Mouse (Mus musculus) ES-E14 (cell line): ENCODE data around the gene Abhd11.

Experiments
- CHD2 ChIP-seq: IDR thresholded peaks from 2 replicates; pipeline ENCODE4 v1.6.1; 2014; ENCODE audit warnings: mild to moderate bottlenecking, low read depth, low read length, inconsistent platforms
- HCFC1 ChIP-seq: IDR thresholded peaks from 2 replicates; pipeline ENCODE4 v1.6.1; 2012; ENCODE audit warnings: low read length, inconsistent platforms, borderline replicate concordance; ENCODE audit not compliant: insufficient read depth
- MAFK ChIP-seq: IDR thresholded peaks from 2 replicates; pipeline ENCODE4 v1.6.1; 2014; ENCODE audit warnings: mild to moderate bottlenecking, low read depth, low read length, inconsistent platforms; ENCODE audit not compliant: insufficient read depth
- ZC3H11A ChIP-seq: IDR thresholded peaks from 2 replicates; pipeline ENCODE4 v1.6.1; 2012; ENCODE audit warnings: low read depth, mild to moderate bottlenecking, inconsistent platforms, low read length, borderline replicate concordance
- ZNF384 ChIP-seq: IDR thresholded peaks from 2 replicates; pipeline ENCODE4 v1.6.1; 2012; ENCODE audit warnings: low read depth, low read length, inconsistent platforms

DNA sequence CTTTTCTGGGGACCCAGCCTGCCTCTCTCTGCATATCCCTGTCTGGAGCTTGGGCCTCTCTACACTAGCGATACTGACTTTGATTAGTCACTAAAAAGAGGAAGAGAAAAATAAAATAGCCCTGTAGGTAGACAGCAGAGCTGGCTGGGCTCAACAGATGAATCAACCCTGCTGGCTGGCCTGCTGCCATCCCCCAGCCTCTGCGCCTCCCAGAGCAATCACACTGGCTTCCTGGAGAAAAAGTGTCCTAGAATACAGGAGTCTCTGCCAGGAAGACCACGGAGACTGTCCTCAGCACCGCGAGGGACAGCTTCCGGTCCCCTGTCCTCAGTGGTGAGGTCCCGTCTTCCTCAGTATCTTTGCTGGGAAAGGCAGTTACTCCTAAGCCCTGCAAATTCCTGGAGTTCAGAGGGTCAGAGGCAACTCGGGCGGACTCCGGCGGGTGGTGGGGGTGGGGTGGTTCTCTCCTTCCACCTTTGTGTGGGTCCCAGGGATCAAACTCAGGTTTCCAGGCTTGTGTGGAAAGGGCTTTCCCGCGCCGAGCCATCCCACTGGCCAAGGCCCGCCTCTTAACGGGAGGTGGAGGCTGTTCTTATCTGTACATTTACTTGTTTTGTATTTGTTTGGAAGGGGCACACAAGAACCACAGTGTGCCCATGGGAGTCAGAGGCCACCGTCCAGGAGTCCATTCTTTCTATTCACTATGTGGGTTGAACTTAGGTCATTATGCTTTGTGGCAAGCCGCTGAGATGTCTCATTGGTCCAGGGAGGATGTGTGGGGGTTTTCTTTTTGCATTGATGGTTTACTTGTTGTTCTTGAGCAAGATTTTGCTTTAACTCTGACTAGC is 20.3 kb downstream of the Abhd11 start:
- TF ChIP-seq CHD2 (no peak), MAFK (no peak), ZC3H11A (no peak), ZNF384 (no peak), HCFC1 (no peak)
